Mouse (Mus musculus): Measurements from ENCODE around the gene Iqgap1.
"Not testable (repeated sequence)": the region's sequence is repeated elsewhere in the genome, so short reads cannot be mapped to it uniquely, and the experiment has no call there.

Iqgap1 gene

DNA sequence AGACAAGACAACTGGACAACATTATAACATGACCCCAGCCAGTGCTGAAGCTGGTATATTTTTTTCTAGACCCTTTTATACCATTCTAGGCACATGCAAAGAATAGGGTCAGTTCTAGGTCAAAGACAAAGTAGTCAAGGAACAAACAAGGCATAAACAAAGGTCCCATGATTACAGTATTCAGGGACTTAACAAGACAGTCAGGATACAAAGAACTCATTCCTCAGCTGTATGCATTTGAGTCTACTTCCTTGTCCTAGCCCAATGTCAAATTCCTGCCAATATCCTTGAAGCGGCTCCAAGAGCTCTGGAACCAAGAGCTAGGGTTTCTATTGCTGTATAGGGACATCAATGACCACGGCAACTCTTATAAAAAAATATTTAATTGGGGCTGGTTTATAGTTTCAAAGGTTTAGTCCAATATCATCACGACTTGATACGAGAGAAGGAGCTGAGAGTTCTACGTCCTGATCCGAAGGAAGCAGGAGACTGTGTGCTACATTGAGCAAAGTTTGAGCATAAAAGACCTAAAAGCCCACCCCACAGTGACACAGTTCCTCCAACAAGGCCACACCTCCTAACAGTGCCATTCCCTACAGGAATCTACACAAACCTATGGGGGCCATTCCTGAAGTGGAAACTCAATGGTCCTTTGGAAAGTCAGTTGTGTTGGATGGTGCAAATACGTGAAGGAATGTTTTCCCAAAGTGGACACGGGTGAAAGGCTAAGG lies 18.3 kb upstream of the Iqgap1 start:
- in situ Hi-C loops (cut with MboI; ENCODE audit: low sequenced_read_pairs): no loop called here

DNA sequence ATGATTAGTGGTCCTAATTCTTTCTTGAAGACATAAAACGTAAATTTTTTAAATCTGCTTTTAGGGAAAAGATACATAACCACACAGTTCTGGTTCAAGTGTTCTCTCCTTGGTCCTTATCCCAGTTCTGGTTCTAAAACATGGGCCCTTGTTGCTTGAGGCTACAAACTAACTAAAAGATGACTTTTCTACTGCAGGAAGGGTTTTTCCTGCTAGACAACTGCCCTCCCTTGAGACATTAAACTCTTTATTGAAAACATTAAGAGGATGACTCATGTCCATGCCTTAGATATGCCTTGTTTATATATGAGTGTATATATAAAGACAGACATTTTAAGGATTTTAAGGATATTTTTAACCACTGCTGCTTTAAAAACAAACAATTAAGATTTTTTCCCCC lies 17.4 kb upstream of the Iqgap1 start:
- in situ Hi-C loops (cut with MboI; ENCODE audit: low sequenced_read_pairs): no loop called here

DNA sequence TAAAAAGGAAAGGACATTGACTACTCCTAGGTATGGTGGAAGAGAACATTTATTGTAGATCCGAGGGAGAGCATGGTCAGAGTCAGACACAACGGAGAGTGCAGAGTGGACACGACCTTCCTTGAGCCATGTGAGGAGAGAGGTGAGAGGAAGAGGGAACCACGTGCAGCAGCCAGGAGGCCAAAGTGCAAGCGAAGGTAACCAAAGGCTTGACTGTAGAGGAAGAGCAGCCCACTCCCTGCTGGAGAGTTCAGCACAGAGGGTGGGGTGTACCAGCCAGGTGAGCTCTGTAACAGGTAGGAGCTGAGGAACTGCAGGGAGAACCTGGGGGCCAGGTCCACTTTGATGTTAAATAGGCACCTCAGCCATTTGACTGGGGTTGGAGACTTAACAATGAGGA lies 16.4 kb upstream of the Iqgap1 start:
- in situ Hi-C loops (cut with MboI; ENCODE audit: low sequenced_read_pairs): no loop called here

DNA sequence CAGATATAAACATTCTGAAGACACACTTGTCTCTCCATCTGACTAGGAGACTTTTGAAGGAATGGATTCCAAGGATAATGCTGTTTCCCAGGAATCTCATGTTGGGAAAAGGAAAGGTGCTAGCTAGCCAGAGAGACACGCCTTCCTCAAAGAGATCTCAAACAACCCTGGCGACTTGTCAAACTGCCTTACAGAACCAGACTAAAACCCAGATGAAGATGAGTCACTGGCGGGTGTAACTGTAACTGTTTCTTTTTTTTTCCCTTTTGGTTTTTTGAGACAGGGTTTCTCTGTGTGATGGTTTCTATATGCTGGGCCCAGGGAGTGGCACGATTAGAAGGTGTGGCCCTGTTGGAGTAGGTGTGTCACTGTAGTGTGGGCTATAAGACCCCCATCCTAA lies 15.2 kb upstream of the Iqgap1 start:
- in situ Hi-C loops (cut with MboI; ENCODE audit: low sequenced_read_pairs): no loop called here

- in situ Hi-C loops (cut with MboI; ENCODE audit: low sequenced_read_pairs): no loop called here
Measured at GRCm38 (mm10) chr7:80840241-80840640, 14.5 kb upstream of the Iqgap1 start.

DNA sequence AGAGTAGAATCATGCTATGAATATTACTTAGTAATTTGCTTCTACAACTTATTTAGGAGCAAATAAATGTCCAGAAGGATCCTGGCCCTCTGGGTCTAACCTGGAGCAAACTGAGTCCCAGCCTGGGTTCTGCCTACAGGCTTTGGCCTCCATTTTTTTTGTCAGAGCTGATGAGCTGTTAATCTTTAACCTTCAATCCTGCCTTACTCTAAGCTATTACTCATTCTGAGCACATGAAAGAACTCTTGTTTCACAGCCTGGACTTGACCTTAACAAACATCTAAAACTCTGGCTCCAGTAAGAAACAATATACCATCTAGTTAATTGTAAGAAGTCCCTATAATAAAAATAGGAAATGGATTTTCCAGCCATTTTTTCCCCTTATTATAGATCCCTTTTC lies 14.0 kb upstream of the Iqgap1 start:
- in situ Hi-C loops (cut with MboI; ENCODE audit: low sequenced_read_pairs): no loop called here

DNA sequence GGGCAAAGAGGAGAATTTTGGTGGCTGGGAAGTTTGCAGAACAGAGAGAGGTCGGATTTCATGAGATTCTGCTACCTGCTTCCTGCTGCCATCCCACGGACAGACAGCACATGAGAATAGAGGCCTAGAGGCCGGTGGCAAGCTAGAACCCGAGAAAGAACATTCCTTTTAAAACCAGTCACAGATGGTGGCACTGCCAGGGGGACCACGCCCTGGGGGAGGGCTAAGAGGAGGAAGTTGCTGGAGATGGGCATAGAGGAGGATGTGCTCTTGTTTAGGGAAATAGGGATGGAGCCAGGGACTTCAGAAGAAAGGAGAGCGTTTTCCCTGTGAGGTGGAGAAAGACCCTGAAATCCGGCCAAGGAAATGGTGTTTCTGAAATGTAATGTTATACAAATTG lies 12.5 kb upstream of the Iqgap1 start:
- in situ Hi-C loops (cut with MboI; ENCODE audit: low sequenced_read_pairs): no loop called here

DNA sequence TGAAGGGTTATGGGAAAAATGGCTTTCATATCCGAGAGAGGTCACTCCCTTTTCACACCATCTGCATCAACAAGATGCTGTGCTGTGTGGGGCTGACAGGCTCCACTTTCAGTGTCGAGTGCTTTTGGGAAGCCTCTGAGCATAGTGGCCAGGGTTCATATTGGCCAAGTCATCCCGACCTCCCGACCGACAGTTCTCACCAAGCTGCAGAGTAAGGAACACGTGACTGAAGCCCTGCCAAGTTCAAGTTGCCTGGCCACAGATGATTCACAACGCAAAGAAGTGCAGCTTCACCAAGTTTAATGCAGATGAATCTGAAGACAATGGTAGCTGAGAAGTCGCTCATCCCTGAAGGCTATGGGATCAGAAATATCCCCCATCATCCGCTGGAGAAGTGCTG lies 12.0 kb upstream of the Iqgap1 start:
- in situ Hi-C loops (cut with MboI; ENCODE audit: low sequenced_read_pairs): no loop called here

GRCm38 (mm10) chr7:80835984-80836652 lies 10.3 kb upstream of the Iqgap1 start:
- in situ Hi-C loops (cut with MboI; ENCODE audit: low sequenced_read_pairs): no loop called here

GRCm38 (mm10) chr7:80833651-80834532 lies 8.1 kb upstream of the Iqgap1 start:
- in situ Hi-C loops (cut with MboI; ENCODE audit: low sequenced_read_pairs): no loop called here

GRCm38 (mm10) chr7:80832996-80833650 lies 7.3 kb upstream of the Iqgap1 start:
- in situ Hi-C loops (cut with MboI; ENCODE audit: low sequenced_read_pairs): not testable (repeated sequence)

DNA sequence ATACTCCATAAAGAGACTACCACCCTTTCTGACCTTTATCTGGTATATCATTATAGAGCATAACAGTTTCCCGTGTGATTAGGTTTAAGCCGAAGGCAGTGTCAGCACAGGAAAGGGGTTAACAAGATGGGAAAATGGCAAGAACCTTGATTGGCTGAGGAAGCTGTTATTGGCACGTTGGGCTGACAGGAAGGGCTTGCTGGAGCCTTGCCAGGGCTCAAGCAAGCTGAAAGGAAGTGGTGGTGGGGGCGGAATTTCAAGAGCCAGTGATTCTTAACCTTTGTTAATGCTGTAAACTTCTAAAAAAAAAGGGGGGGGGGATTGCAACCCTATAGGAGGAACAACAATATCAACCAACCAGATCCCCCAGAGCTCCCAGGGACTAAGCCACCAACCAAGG lies 6.4 kb upstream of the Iqgap1 start:
- in situ Hi-C loops (cut with MboI; ENCODE audit: low sequenced_read_pairs): no loop called here

- in situ Hi-C loops (cut with MboI; ENCODE audit: low sequenced_read_pairs): no loop called here
Measured at GRCm38 (mm10) chr7:80830193-80830803, 4.5 kb upstream of the Iqgap1 start.

GRCm38 (mm10) chr7:80828146-80828860 lies 2.5 kb upstream of the Iqgap1 start:
- in situ Hi-C loops (cut with MboI; ENCODE audit: low sequenced_read_pairs): no loop called here

- in situ Hi-C loops (cut with MboI; ENCODE audit: low sequenced_read_pairs): no loop called here
Measured at GRCm38 (mm10) chr7:80823875-80824682, 1.7 kb downstream of the Iqgap1 start.

DNA sequence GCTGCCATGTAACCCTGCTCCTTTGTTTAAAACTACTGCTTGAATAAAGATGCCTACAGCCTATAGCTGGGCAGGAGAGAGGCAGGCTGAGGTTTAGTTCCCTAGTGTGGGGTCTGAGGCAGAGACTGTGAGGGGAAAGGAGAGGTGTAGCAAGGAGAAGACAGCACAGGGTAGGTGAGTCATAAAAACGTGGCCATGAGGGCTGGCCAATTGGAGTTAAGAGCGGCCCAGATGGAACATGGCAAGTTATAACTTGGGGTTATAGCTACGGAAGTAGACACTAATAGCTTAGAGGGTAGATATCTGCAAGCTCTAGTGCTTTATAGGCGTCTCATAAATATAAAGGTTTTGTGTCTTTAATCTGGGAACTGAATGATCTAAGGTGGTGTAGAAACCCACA lies 2.5 kb downstream of the Iqgap1 start:
- in situ Hi-C loops (cut with MboI; ENCODE audit: low sequenced_read_pairs): no loop called here

DNA sequence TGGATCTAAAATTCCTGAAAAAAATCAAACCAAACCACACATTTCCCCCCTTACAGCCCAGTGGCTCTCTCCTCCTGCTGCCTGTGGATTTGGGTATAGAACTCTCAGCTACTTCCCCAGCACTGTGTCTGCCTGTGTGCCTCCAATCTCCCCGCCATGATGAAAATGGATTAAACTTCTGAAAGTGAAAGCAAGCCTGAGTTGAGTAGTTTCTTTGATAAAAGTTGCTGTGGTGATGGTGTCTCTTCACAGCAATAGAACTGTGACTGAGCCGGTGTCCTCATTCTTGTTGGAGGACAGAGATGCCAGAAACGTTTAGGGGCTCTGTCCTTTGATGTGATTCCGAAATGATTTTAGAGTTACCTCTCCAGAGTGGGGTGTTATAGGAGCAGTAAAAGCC lies 4.9 kb downstream of the Iqgap1 start:
- in situ Hi-C loops (cut with MboI; ENCODE audit: low sequenced_read_pairs): no loop called here

GRCm38 (mm10) chr7:80816641-80817040 lies 9.1 kb downstream of the Iqgap1 start:
- in situ Hi-C loops (cut with MboI; ENCODE audit: low sequenced_read_pairs): no loop called here

DNA sequence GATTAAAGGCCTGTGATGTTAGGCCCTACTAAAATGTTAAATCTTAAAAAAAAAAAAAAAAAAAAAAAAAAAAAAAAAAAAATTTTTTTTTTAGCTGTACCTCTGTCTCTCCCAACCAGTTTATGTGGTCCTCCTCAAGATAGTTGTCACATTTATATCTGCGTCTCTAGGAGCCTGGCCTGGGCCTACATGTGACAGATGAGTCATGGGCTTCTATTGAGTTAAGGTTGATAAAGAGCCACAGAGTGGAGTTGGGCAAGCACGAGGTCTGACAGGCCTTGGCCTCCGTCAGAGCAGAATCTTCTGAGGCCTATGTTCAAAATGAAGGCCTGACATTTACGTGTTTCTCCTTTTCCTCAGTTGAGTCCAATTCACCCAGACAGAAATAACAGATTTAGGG lies 12.4 kb downstream of the Iqgap1 start:
- in situ Hi-C loops (cut with MboI; ENCODE audit: low sequenced_read_pairs): no loop called here
